Mouse (Mus musculus): Measurements from ENCODE around the gene Carhsp1.

The Carhsp1 gene

GRCm38 (mm10) chr16:8667261-8667660, 4.7 kb downstream of the Carhsp1 start:
- no peak for TF ChIP-seq GATA4 (IDR thresholded peaks at IDR 0.05; ENCODE audit: insufficient replicate concordance, low read length)

DNA sequence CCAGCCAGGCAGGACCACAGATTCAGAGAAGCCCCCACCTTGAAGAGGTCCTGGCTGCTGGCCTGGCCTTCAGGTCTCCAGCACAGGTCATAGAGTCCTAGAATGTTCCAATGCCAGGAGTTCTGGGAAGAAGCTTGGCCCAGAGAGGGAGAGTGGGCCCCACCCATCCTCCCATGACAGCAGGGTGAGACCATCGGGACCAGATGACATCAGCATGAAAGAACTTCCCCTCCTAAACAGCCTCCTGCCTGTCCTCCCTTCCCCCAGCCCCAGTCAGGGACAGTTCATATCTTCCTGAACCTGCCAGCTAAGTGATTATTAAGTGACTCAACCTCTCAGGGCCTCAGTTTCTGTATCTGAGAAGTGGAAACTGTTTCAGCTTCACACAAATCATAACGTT, 5.5 kb downstream of the Carhsp1 start:
- no peak for TF ChIP-seq GATA4 (IDR thresholded peaks at IDR 0.05; ENCODE audit: insufficient replicate concordance, low read length)

DNA sequence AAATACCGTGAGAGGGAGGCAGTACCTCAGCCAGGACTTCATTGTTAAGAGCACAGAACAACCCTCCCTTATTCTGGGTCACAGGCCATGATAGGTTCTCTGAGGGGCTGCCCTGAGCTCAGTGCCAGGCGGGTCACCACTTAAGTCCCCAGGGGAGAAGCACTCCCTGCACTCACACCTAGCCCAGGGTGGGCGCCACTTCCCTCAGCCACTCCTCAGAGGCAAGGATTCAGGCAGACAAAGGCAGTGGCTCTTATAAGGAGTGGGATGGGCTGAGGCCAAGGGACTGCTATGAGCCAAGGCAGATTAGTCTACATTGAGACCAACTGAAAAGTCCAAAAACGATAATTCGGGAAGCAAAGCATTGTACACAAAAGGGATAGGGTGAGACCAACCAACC, 6.6 kb downstream of the Carhsp1 start:
- TF ChIP-seq GATA4 (IDR thresholded peaks at IDR 0.05; ENCODE audit: insufficient replicate concordance, low read length), result no peak

GRCm38 (mm10) chr16:8663606-8664539, 8.1 kb downstream of the Carhsp1 start:
- TF ChIP-seq GATA4 (IDR thresholded peaks at IDR 0.05; ENCODE audit: insufficient replicate concordance, low read length), result no peak

- no peak for TF ChIP-seq GATA4 (IDR thresholded peaks at IDR 0.05; ENCODE audit: insufficient replicate concordance, low read length)
Measured at GRCm38 (mm10) chr16:8663022-8663421, 8.9 kb downstream of the Carhsp1 start.

GRCm38 (mm10) chr16:8658764-8659163, 13.2 kb downstream of the Carhsp1 start:
- TF ChIP-seq GATA4 (IDR thresholded peaks at IDR 0.05; ENCODE audit: insufficient replicate concordance, low read length), result no peak

GRCm38 (mm10) chr16:8658349-8658748, 13.6 kb downstream of the Carhsp1 start:
- TF ChIP-seq GATA4 (IDR thresholded peaks at IDR 0.05; ENCODE audit: insufficient replicate concordance, low read length), result no peak

DNA sequence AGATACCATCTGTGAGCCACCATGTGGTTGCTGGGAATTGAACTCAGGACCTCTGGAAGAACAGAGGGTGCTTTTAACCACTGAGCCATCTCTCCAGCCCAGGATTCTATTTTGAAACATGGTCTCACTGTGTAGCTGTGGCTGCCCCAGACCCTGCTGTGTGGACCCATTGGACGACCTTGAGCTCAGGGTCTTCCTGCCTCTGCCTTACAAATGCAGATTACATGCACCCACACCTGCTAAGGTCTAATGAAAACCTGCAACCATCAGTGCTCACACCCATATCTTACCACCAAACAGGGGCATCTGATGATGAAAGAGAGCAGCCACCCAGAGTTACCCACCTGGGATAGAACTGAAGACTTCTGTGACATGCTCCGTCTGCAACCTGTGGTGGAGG, 15.7 kb downstream of the Carhsp1 start:
- TF ChIP-seq GATA4 (IDR thresholded peaks at IDR 0.05; ENCODE audit: insufficient replicate concordance, low read length), result no peak

- no peak for TF ChIP-seq GATA4 (IDR thresholded peaks at IDR 0.05; ENCODE audit: insufficient replicate concordance, low read length)
Measured at GRCm38 (mm10) chr16:8655599-8655998, 16.4 kb downstream of the Carhsp1 start.

DNA sequence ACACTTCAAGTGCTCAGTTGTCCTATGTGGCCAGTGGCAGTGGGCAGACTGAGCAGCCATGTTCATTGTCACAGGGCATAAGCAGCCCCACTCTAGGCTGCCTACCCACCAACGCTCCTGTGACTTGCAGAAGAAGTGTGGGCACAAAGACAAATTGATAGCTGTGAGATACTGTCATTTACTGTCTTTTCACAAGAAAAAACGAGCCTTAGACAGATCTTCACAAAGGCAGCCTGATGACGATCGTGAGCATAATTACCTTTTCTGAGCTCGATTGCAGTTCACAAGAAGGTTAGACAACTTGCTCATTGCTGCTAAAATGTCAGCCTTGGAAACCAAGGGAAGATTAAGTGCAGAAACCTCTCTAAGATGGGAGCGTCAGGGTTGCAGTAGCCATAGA, 16.8 kb downstream of the Carhsp1 start:
- TF ChIP-seq GATA4 (IDR thresholded peaks at IDR 0.05; ENCODE audit: insufficient replicate concordance, low read length), result no peak

DNA sequence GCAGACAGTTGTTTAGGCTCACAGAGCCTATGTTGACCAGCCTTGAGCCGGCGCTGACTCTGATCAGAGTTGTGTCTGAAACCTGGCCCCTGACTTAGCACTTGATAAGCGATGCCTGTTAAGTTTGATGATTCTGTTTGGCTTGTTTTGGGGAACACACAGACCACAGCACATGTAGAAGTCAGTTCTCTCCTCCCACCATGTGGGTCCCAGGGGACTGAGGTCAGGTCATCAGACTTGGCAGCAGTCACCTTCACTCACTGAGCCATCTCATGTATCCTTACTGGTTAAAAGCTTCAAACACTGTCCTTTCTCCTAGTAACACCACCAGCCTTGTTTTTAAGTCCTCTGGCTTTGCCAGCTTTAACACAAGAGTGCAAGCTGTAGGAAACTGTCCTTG, 21.9 kb downstream of the Carhsp1 start:
- no peak for TF ChIP-seq GATA4 (IDR thresholded peaks at IDR 0.05; ENCODE audit: insufficient replicate concordance, low read length)

GRCm38 (mm10) chr16:8645546-8645945, 26.4 kb downstream of the Carhsp1 start:
- no peak for TF ChIP-seq GATA4 (IDR thresholded peaks at IDR 0.05; ENCODE audit: insufficient replicate concordance, low read length)

DNA sequence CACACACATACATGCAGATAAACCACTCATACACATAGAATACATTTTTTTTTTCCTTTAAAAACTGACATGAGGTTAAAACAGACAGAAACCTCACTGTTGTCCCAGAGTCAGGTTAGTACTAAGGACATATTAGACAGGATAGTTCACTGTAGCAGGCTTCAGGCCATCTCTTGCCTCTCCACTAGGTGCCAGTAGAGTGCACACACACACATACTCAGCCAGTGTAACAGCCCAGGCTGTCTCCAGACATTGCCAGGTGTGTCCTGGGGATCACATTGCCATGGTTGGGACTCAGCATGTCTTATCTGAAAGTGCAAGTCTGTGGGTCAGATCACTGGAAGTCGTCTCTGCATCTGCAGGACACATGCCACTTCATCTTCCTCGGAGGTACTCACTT, 28.1 kb downstream of the Carhsp1 start:
- TF ChIP-seq GATA4 (IDR thresholded peaks at IDR 0.05; ENCODE audit: insufficient replicate concordance, low read length), result no peak

GRCm38 (mm10) chr16:8639466-8640191, 32.3 kb downstream of the Carhsp1 start:
- peak; percentile 2; the same call in 1 of the 2 replicates for TF ChIP-seq GATA4 (IDR thresholded peaks at IDR 0.05; ENCODE audit: insufficient replicate concordance, low read length)

- no peak for TF ChIP-seq GATA4 (IDR thresholded peaks at IDR 0.05; ENCODE audit: insufficient replicate concordance, low read length)
Measured at GRCm38 (mm10) chr16:8638131-8638530, 33.8 kb downstream of the Carhsp1 start.
